8 mouse cellular contexts compared by ENCODE assay signal in the genomic region with DNA sequence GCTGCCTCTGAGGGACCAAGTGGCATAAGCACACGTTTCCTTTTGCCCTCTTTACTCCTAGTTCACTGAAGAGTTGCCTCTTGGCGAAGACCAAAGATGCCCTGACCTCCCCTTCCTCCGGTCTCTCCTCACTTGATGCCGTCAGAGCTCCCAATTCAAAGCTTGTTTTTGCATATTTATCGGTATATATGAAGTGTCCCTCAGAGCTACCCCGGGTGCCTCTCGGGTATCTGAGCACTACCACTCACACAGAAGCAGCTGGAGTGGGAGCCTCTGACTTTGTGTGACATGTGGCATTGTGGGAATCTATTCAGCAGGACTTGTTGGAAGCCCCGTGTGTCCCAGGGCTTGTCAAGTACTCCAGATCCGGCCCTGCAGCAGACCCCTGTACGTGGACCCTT. TPM values are rescaled to one million over a fixed set of nuclear protein-coding genes. Genes with fewer than 3 reads are reported as not detected.
A peak's percentile ranks its signal among the peaks of the same experiment; 100 is the strongest.
DNase-seq lines count a peak whose midpoint lies in the region; ATAC-seq and TF ChIP-seq lines count a peak whose summit lies in the region.

No protein-coding gene starts in this region.

- H3K4me1 ChIP-seq in lung, embryonic 15.5 days: peaks cover 29% of the 10 kb centered on the region
- H3K4me1 ChIP-seq in bone marrow macrophage, adult 2 months (ENCODE audit: control insufficient read depth, insufficient read depth, low read length): peaks cover 26% of the 10 kb centered on the region
- H3K4me1 ChIP-seq in heart, postnatal 0 days (ENCODE audit: control insufficient read depth, insufficient read depth): peaks cover 8% of the 10 kb centered on the region; the same call in 1 of the 2 replicates
- H3K4me1 ChIP-seq in liver, embryonic 14.5 days (replicated peaks; ENCODE audit: control insufficient read depth in 2 of 2, insufficient read depth in 2 of 2, low read length in 1 of 2): peaks cover 14 to 17% of the 10 kb centered on the region in 2 experiments

- no peaks in the 10 kb centered on the region for H3K27me3 ChIP-seq in lung, embryonic 15.5 days
- H3K27me3 ChIP-seq in heart, postnatal 0 days (ENCODE audit: control insufficient read depth, insufficient read depth, low read length): no peaks in the 10 kb centered on the region
- no peaks in the 10 kb centered on the region for H3K27me3 ChIP-seq in liver, embryonic 14.5 days (ENCODE audit: control insufficient read depth, insufficient read depth, low read length)

- H3K4me3 ChIP-seq in lung, embryonic 15.5 days: peak overlapping the region; percentile 77
- H3K4me3 ChIP-seq in bone marrow macrophage, adult 2 months (ENCODE audit: insufficient read depth, low read length): peak overlapping the region; percentile 88
- H3K4me3 ChIP-seq in heart, postnatal 0 days (ENCODE audit: low read depth, low read length): peak overlapping the region; percentile 96
- H3K4me3 ChIP-seq in liver, embryonic 14.5 days (ENCODE audit: insufficient read depth in 1 of 2, low read depth in 2 of 2, low read length in 2 of 2): peak overlapping the region; percentile 67 to 89

- no peak for TF ChIP-seq CTCF in bone marrow macrophage, adult 2 months (IDR thresholded peaks at IDR 0.05; ENCODE audit: low read depth, low read length)
- TF ChIP-seq CTCF in heart, postnatal 0 days (IDR thresholded peaks at IDR 0.05; ENCODE audit: low read depth): no peak
- no peak for TF ChIP-seq CTCF in liver, embryonic 14.5 days (IDR thresholded peaks at IDR 0.05; ENCODE audit: low read depth)

- peak overlapping the region; percentile 89 for H3K4me2 ChIP-seq in lung, embryonic 15.5 days
- peak overlapping the region; percentile 87 for H3K4me2 ChIP-seq in heart, postnatal 0 days (ENCODE audit: low read depth, low read length)
- H3K4me2 ChIP-seq in liver, embryonic 14.5 days (ENCODE audit: low read depth): peak overlapping the region; percentile 91

- no peak for DNase-seq in lung, postnatal 25 days (ENCODE audit: low spot score)
- no peak for DNase-seq in heart, postnatal 0 days (ENCODE audit: low spot score)
- no peak for DNase-seq in liver, embryonic 14.5 days (ENCODE audit: low read depth in 3 of 3, low spot score in 3 of 3)
- no peak for DNase-seq in urinary bladder, postnatal 14 days (ENCODE audit: low spot score)
- DNase-seq in adrenal gland, postnatal 10 days: no peak
- no peak for DNase-seq in layer of hippocampus, adult 9-11 months

- 8% methylated on average over 10 of the region's 10 CpGs for WGBS in lung, embryonic 15.5 days
- 4% methylated on average over 10 of the region's 10 CpGs for WGBS in heart, postnatal 0 days
- 6% methylated on average over 10 of the region's 10 CpGs for WGBS in liver, embryonic 14.5 days (ENCODE audit: insufficient replicate concordance)

- no peaks in the 10 kb centered on the region for H3K9me3 ChIP-seq in lung, embryonic 15.5 days
- H3K9me3 ChIP-seq in heart, postnatal 0 days (replicated peaks; ENCODE audit: control insufficient read depth, low read length): no peaks in the 10 kb centered on the region
- no peaks in the 10 kb centered on the region for H3K9me3 ChIP-seq in liver, embryonic 14.5 days (ENCODE audit: control insufficient read depth, low read length)

- peak overlapping the region; percentile 86 for H3K27ac ChIP-seq in lung, embryonic 15.5 days
- H3K27ac ChIP-seq in bone marrow macrophage, adult 2 months (ENCODE audit: insufficient read depth, low read depth, low read length): peak overlapping the region; percentile 46; the same call in 1 of the 2 replicates
- H3K27ac ChIP-seq in heart, postnatal 0 days (ENCODE audit: low read depth): peak overlapping the region; percentile 91
- peak overlapping the region; percentile 38 for H3K27ac ChIP-seq in liver, embryonic 14.5 days

- no peak for TF ChIP-seq POLR2A in bone marrow macrophage, adult 2 months (IDR thresholded peaks at IDR 0.05; ENCODE audit: borderline replicate concordance, low read depth, low read length)

- ATAC-seq in lung, embryonic 15.5 days (ENCODE audit: borderline replicate concordance, extremely low read depth, low FRiP score, low TSS enrichment): no peak
- ATAC-seq in heart, postnatal 0 days (ENCODE audit: insufficient read depth, low read depth): no peak
- no peak for ATAC-seq in liver, embryonic 14.5 days (ENCODE audit: insufficient read depth)

- H3K36me3 ChIP-seq in lung, embryonic 15.5 days: peaks cover 13% of the 10 kb centered on the region
- H3K36me3 ChIP-seq in heart, postnatal 0 days (replicated peaks; ENCODE audit: control insufficient read depth, insufficient read depth, low read length): peaks cover 11% of the 10 kb centered on the region
- H3K36me3 ChIP-seq in liver, embryonic 14.5 days (replicated peaks; ENCODE audit: control insufficient read depth, insufficient read depth, low read depth): peaks cover 4% of the 10 kb centered on the region; the same call in 1 of the 2 replicates

- peak overlapping the region; percentile 94 for H3K9ac ChIP-seq in lung, embryonic 15.5 days
- H3K9ac ChIP-seq in heart, postnatal 0 days (replicated peaks; ENCODE audit: low read depth, low read length): peak overlapping the region; percentile 99
- H3K9ac ChIP-seq in liver, embryonic 14.5 days (replicated peaks): peak overlapping the region; percentile 82

- TF ChIP-seq EP300 in heart, postnatal 0 days (IDR thresholded peaks at IDR 0.05; ENCODE audit: low read depth): no peak
- TF ChIP-seq EP300 in liver, embryonic 14.5 days (IDR thresholded peaks at IDR 0.05; ENCODE audit: low read depth): no peak

RNA-seq across cellular contexts. Expression of a gene that starts 0.6 kb away (rescaled TPM):
- 40.0 and 46.5 TPM in 2 replicates for polyA plus RNA-seq in lung, embryonic 15.5 days (2015; fragmentation: Nextera tagmentation; extraction: Ambion mirVana)
- polyA plus RNA-seq in bone marrow macrophage, adult 2 months (2012; ENCODE audit: insufficient read depth, insufficient read length, missing spikeins): 54.8 and 68.9 TPM in 2 replicates
- total RNA-seq in heart, postnatal 0 days (2014; rRNA removed; ENCODE audit: low replicate concordance): 37.6 and 49.0 TPM in 2 replicates
- 18.2 and 18.4 TPM in 2 replicates for polyA plus RNA-seq in heart, postnatal 0 days (2015; fragmentation: Nextera tagmentation; extraction: Ambion mirVana)
- 6.8 and 8.4 TPM in 2 replicates for polyA plus RNA-seq in liver, embryonic 14.5 days (2012; rRNA removed)
- 9.5 and 11.1 TPM in 2 replicates for polyA plus RNA-seq in liver, embryonic 14.5 days (2014; fragmentation: Nextera tagmentation; extraction: Ambion mirVana)
- total RNA-seq in adrenal gland, postnatal 10 days (2021): 10 to 100 TPM; 65.2 to 76.3 TPM

RNA-seq across cellular contexts. Expression of a gene that starts 42.4 kb away (rescaled TPM):
- 19.1 and 19.5 TPM in 2 replicates for polyA plus RNA-seq in lung, embryonic 15.5 days (2015; fragmentation: Nextera tagmentation; extraction: Ambion mirVana)
- 3.3 and 3.6 TPM in 2 replicates for polyA plus RNA-seq in bone marrow macrophage, adult 2 months (2012; ENCODE audit: insufficient read depth, insufficient read length, missing spikeins)
- total RNA-seq in heart, postnatal 0 days (2014; rRNA removed; ENCODE audit: low replicate concordance): 6.3 and 18.6 TPM in 2 replicates
- polyA plus RNA-seq in heart, postnatal 0 days (2015; fragmentation: Nextera tagmentation; extraction: Ambion mirVana): 7.7 and 7.9 TPM in 2 replicates
- 7.4 and 7.6 TPM in 2 replicates for polyA plus RNA-seq in liver, embryonic 14.5 days (2012; rRNA removed)
- polyA plus RNA-seq in liver, embryonic 14.5 days (2014; fragmentation: Nextera tagmentation; extraction: Ambion mirVana): 8.5 and 9.3 TPM in 2 replicates
- total RNA-seq in adrenal gland, postnatal 10 days (2021): 10 to 100 TPM; 12.1 to 17.9 TPM

Comparison
In these comparisons a context has a peak if more than half of its experiments do, and no peak if none do; other contexts are left out.
1. H3K27ac ChIP-seq: peak in every context shown above with its lines; median percentile 91 in heart, postnatal 0 days; 86 in lung, embryonic 15.5 days; 46 in bone marrow macrophage, adult 2 months; 38 in liver, embryonic 14.5 days.